Mouse (Mus musculus): Measurements from ENCODE around the gene Gnao1.

- no peak for TF ChIP-seq ZNF384 (IDR thresholded peaks at IDR 0.05; ENCODE audit: low read depth, low read length)
- no peak for TF ChIP-seq HCFC1 (IDR thresholded peaks at IDR 0.05; ENCODE audit: borderline replicate concordance, insufficient read depth, low read length)
These were observed 74.5 kb downstream of the Gnao1 start for GRCm38 (mm10) chr8:93884316-93884715.

Data from ES-E14 (cell line).